Mouse (Mus musculus) limb, embryonic 12.5 days (tissue): Measurements from ENCODE around the gene Dnajb4. TPM values are rescaled to one million over a fixed set of nuclear protein-coding genes. Genes with fewer than 3 reads are reported as not detected.
"Not testable (repeated sequence)": the region's sequence is repeated elsewhere in the genome, so short reads cannot be mapped to it uniquely, and the experiment has no call there.

Experiments
- ATAC-seq: fragments of 200-750 bp; cut with Nextera tagmentation; 2 replicates; pipeline ENCODE4 v1.8.0; 2017; ENCODE audit warnings: low read depth, moderate TSS enrichment; ENCODE audit not compliant: insufficient number of reproducible peaks, insufficient read depth, low FRiP score, low TSS enrichment
- H3K27ac ChIP-seq: fragments of 300-500 bp; sonication (generic); 2 replicates; pipeline ENCODE4 v1.5.1; 2016; ENCODE audit warnings: mild to moderate bottlenecking, moderate library complexity
- H3K27me3 ChIP-seq: fragments of 300-500 bp; sonication (generic); 2 replicates; pipeline ENCODE4 v1.6.1; 2016; ENCODE audit warnings: mild to moderate bottlenecking, moderate library complexity
- H3K36me3 ChIP-seq: fragments of 300-500 bp; sonication (generic); 2 replicates; pipeline ENCODE4 v1.6.1; 2016; ENCODE audit warnings: mild to moderate bottlenecking, moderate library complexity
- H3K4me1 ChIP-seq: fragments of 300-500 bp; sonication (generic); replicated peaks from 2 replicates; pipeline ENCODE4 v1.6.1; 2016
- H3K4me2 ChIP-seq: fragments of 300-500 bp; sonication (generic); 2 replicates; pipeline ENCODE4 v1.6.1; 2016; ENCODE audit warnings: mild to moderate bottlenecking, moderate library complexity
- H3K4me3 ChIP-seq: fragments of 300-500 bp; sonication (generic); replicated peaks from 2 replicates; pipeline ENCODE4 v1.5.1; 2016; ENCODE audit warnings: mild to moderate bottlenecking
- H3K9ac ChIP-seq: fragments of 300-500 bp; sonication (generic); replicated peaks from 2 replicates; pipeline ENCODE4 v1.6.1; 2016; ENCODE audit warnings: mild to moderate bottlenecking, moderate library complexity
- H3K9me3 ChIP-seq: fragments of 300-500 bp; sonication (generic); 2 replicates; pipeline ENCODE4 v1.6.1; 2016; ENCODE audit warnings: mild to moderate bottlenecking, moderate library complexity
- WGBS: fragments of 180-500 bp; shearing (Covaris S2); methylation state at CpG from one replicate; pipeline ENCODE4 v1.1.7; 2016; 5-methylcytosine and 5-hydroxymethylcytosine counted together
- polyA plus RNA-seq: library from polyadenylated mRNA; unstranded; fragments of >200 nt; fragmentation: Nextera tagmentation; extraction: Ambion mirVana; gene quantifications from 2 replicates; pipeline ENCODE4 v1.2.1, GENCODE M21; 2016

The Dnajb4 gene
- polyA plus RNA-seq: 35.2 and 36.8 TPM in 2 replicates

GRCm38 (mm10) chr3:152209967-152210634, at the start of gene Dnajb4, which contains the start of gene Fubp1:
Gene Dnajb4 (minus strand): TSS chr3:152210302.
Gene Fubp1 (plus strand): TSS chr3:152210422.
- Histone ChIP-seq H3K27me3 (no peaks in the 10 kb centered on the region), H3K9ac (peak within 1 kb of the TSS; percentile 100), H3K27ac (peak within 1 kb of the TSS; percentile 99), H3K4me3 (peak within 1 kb of the TSS; percentile 98), H3K4me2 (peak within 1 kb of the TSS; percentile 98), H3K36me3 (peaks cover 13% of the 10 kb centered on the region; the same call in 1 of the 2 replicates), H3K9me3 (no peaks in the 10 kb centered on the region), H3K4me1 (peaks cover 23% of the 10 kb centered on the region)
- ATAC-seq: peak; percentile 93
- WGBS: under 1% methylated on average over 85 of the region's 85 CpGs

GRCm38 (mm10) chr3:152259409-152259808, 49.3 kb upstream of the Dnajb4 start:
- H3K9me3 ChIP-seq, H3K4me3 ChIP-seq, H3K27ac ChIP-seq, H3K36me3 ChIP-seq, H3K4me2 ChIP-seq, H3K27me3 ChIP-seq, H3K9ac ChIP-seq: not testable (repeated sequence)
- 48% methylated on average over 8 of the region's 9 CpGs for WGBS
- peaks cover 11% of the 10 kb centered on the region; the same call in 1 of the 2 replicates for H3K4me1 ChIP-seq
- 0 out of 2 replicates have a peak, but pooled peaks have one; percentile 39 for ATAC-seq

- Histone ChIP-seq H3K27me3 (0 out of 2 replicates have a peak, but pooled peaks cover 3% of the 10 kb centered on the region), H3K9ac (no peak overlapping the region), H3K4me1 (0 out of 2 replicates have a peak, but pooled peaks cover 11% of the 10 kb centered on the region), H3K4me3 (no peak overlapping the region), H3K9me3 (no peaks in the 10 kb centered on the region), H3K36me3 (no peaks in the 10 kb centered on the region), H3K4me2 (no peak overlapping the region), H3K27ac (no peak overlapping the region)
- no peak for ATAC-seq
- 78% methylated on average over 3 of the region's 3 CpGs for WGBS
Observed at GRCm38 (mm10) chr3:152257528-152257927, 47.4 kb upstream of the Dnajb4 start.

GRCm38 (mm10) chr3:152250487-152250886, 40.4 kb upstream of the Dnajb4 start:
- no peak overlapping the region for H3K4me3 ChIP-seq
- H3K27ac ChIP-seq: no peak overlapping the region
- H3K9me3 ChIP-seq: no peaks in the 10 kb centered on the region; the same call in 1 of the 2 replicates
- H3K27me3 ChIP-seq: no peaks in the 10 kb centered on the region
- H3K4me1 ChIP-seq: no peaks in the 10 kb centered on the region
- H3K9ac ChIP-seq: no peak overlapping the region
- no peaks in the 10 kb centered on the region for H3K36me3 ChIP-seq
- 87% methylated on average over 1 of the region's 1 CpGs for WGBS
- no peak for ATAC-seq
- no peak overlapping the region for H3K4me2 ChIP-seq

DNA sequence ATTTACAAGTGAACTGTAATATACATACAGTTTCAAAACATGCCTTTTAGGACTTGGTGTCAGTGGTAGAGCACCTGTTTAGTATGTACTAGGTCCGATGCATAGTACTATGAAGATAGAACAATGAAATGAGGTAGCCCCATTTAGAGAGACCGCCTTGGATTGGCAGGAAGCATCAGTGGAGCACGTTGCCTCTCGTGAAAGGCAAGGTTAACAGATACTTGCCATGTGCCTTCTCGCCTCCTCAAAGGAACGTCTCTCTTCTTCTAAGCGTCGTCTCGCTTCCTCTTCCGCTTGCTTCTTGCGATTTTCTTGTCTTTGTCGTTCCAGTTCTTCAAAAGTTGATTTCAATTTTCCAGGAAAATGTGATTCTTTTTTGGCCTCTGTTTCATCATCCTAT, 37.6 kb upstream of the Dnajb4 start:
- H3K4me2 ChIP-seq: no peak overlapping the region
- no peaks in the 10 kb centered on the region for H3K36me3 ChIP-seq
- H3K4me3 ChIP-seq: no peak overlapping the region
- no peaks in the 10 kb centered on the region; the same call in 1 of the 2 replicates for H3K9me3 ChIP-seq
- WGBS: 86% methylated on average over 12 of the region's 12 CpGs
- H3K27ac ChIP-seq: no peak overlapping the region
- no peak overlapping the region for H3K9ac ChIP-seq
- H3K27me3 ChIP-seq: no peaks in the 10 kb centered on the region
- no peak for ATAC-seq
- no peaks in the 10 kb centered on the region for H3K4me1 ChIP-seq

- no peaks in the 10 kb centered on the region; the same call in 1 of the 2 replicates for H3K9me3 ChIP-seq
- no peak overlapping the region for H3K9ac ChIP-seq
- H3K4me3 ChIP-seq: no peak overlapping the region
- 83% methylated on average over 5 of the region's 5 CpGs for WGBS
- no peak; the same call in 1 of the 2 replicates for ATAC-seq
- H3K27me3 ChIP-seq: no peaks in the 10 kb centered on the region
- peaks cover 5% of the 10 kb centered on the region for H3K36me3 ChIP-seq
- no peak overlapping the region for H3K27ac ChIP-seq
- H3K4me2 ChIP-seq: no peak overlapping the region
- H3K4me1 ChIP-seq: no peaks in the 10 kb centered on the region
Observed at GRCm38 (mm10) chr3:152245273-152245910, 35.3 kb upstream of the Dnajb4 start.

GRCm38 (mm10) chr3:152243304-152243703, 33.2 kb upstream of the Dnajb4 start:
- H3K36me3 ChIP-seq: peaks cover 18% of the 10 kb centered on the region
- no peaks in the 10 kb centered on the region for H3K4me1 ChIP-seq
- no peak overlapping the region for H3K4me3 ChIP-seq
- H3K4me2 ChIP-seq: no peak overlapping the region
- H3K9me3 ChIP-seq: no peaks in the 10 kb centered on the region; the same call in 1 of the 2 replicates
- no peak overlapping the region for H3K9ac ChIP-seq
- no peak for ATAC-seq
- no peak overlapping the region for H3K27ac ChIP-seq
- 81% methylated on average over 4 of the region's 4 CpGs for WGBS
- H3K27me3 ChIP-seq: no peaks in the 10 kb centered on the region

DNA sequence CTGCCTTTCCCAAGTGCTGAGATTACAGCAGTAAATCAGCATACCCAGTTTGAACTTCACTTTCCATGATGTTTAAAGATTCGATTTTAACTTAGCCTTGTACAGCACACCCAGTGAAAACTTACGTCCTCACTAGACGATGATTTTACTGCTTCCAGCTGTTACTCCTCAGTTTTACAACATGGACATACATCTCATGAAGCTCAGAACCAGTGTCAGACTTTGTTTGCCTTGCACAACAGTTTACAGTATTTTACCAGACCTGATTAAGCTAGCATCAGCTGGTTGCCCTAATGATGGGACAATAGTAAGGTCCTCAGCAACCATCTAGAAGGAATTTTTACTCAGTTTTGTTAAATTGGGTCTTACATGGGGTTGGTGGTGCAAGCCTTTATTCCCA, 31.0 kb upstream of the Dnajb4 start:
- Histone ChIP-seq H3K4me3 (no peak overlapping the region), H3K9me3 (no peaks in the 10 kb centered on the region; the same call in 1 of the 2 replicates), H3K27me3 (no peaks in the 10 kb centered on the region), H3K27ac (no peak overlapping the region), H3K36me3 (peaks cover 33% of the 10 kb centered on the region), H3K4me2 (no peak overlapping the region), H3K4me1 (no peaks in the 10 kb centered on the region), H3K9ac (no peak overlapping the region)
- WGBS: 47% methylated on average over 3 of the region's 3 CpGs
- ATAC-seq: no peak

GRCm38 (mm10) chr3:152239592-152239991, 29.5 kb upstream of the Dnajb4 start:
- Histone ChIP-seq H3K9ac (no peak overlapping the region), H3K27me3 (no peaks in the 10 kb centered on the region), H3K4me2 (no peak overlapping the region), H3K27ac (no peak overlapping the region), H3K4me3 (no peak overlapping the region), H3K9me3 (no peaks in the 10 kb centered on the region), H3K36me3 (peaks cover 43% of the 10 kb centered on the region), H3K4me1 (no peaks in the 10 kb centered on the region)
- 94% methylated on average over 1 of the region's 1 CpGs for WGBS
- no peak for ATAC-seq

GRCm38 (mm10) chr3:152238836-152239235, 28.7 kb upstream of the Dnajb4 start:
- H3K9me3 ChIP-seq: no peaks in the 10 kb centered on the region
- H3K4me3 ChIP-seq: no peak overlapping the region
- H3K4me1 ChIP-seq: no peaks in the 10 kb centered on the region
- H3K27me3 ChIP-seq: no peaks in the 10 kb centered on the region
- no peak overlapping the region for H3K27ac ChIP-seq
- H3K9ac ChIP-seq: no peak overlapping the region
- WGBS: 69% methylated on average over 2 of the region's 2 CpGs
- H3K36me3 ChIP-seq: peaks cover 50% of the 10 kb centered on the region
- no peak overlapping the region for H3K4me2 ChIP-seq
- no peak for ATAC-seq

DNA sequence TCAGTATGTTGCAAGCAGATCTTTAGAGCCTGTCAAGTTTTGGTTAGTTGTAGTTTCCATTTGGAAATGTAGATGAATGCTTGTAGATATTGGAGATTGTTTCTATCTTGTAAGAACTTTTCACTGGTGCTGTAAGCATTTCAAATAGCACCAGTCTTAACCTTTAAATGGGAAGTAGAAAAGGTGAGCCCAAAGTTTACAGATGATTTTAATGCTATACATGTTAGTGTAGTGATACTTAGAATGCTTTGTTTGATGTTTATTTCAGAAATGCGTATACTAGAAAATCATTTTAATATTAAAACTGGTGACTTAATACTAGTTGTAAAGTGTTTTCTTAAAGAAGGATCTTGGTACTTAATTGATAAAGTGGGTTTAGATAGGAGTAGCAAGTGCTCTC, 25.7 kb upstream of the Dnajb4 start:
- H3K36me3 ChIP-seq: peaks cover 68% of the 10 kb centered on the region

More for the DNA sequence above, 25.7 kb upstream of the Dnajb4 start:
- H3K9ac ChIP-seq: no peak overlapping the region
- no peak overlapping the region for H3K27ac ChIP-seq
- no peaks in the 10 kb centered on the region for H3K9me3 ChIP-seq
- ATAC-seq: no peak
- H3K27me3 ChIP-seq: no peaks in the 10 kb centered on the region
- no peaks in the 10 kb centered on the region for H3K4me1 ChIP-seq
- no peak overlapping the region for H3K4me3 ChIP-seq
- WGBS: 96% methylated on average over 1 of the region's 1 CpGs
- H3K4me2 ChIP-seq: no peak overlapping the region
